Mouse (Mus musculus) CD4-positive, CD25-positive, alpha-beta regulatory T cell (primary cell): Measurements from ENCODE around the gene Vmn1r149. TPM values are rescaled to one million over a fixed set of nuclear protein-coding genes. Genes with fewer than 3 reads are reported as not detected.

Experiments used
- polyA plus RNA-seq: library from polyadenylated mRNA; unstranded; fragments of 100-300 nt; shearing (Covaris generic); gene quantifications from one replicate; pipeline ENCODE4 v1.2.1, GENCODE M21; 2017

The Vmn1r149 gene
- polyA plus RNA-seq: not detected

DNA sequence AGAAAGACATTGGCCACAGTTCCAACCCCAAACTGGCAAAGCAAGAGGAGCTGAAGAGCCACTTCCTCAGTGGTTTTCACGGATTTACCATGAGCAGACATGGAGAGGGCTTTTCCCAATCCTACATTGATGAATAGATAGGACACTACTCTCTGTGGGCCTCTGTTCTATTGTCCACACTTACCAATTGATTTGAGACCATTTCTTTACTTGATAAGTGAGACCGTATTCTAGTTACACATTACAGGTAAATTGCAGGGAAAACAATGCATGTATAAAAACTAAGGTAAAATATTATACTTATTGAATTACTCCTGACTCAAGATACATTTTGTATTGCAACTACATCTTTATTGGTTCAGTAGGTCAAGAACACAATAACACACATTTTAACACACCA lies at the start of gene Vmn1r149:
Gene Vmn1r149 (minus strand): TSS at position 101 of the 400 bp plus-strand sequence.

DNA sequence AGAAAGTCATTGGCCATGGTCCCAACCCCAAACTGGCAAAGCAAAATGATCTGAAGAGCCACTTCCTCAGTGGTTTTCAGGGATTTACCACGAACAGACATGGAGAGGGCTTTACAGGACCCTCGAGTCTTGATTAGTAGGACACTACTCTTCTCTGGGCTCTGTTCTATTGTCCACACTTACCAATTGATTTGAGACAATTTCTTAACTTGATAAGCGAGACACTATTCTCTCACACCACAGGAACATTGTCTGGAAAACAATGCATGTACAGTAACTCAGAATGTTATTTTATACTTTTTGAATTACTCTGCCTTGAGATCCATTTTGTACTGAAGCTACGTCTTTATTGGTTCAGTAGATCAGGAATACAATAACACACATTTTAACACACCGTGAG lies 25.9 kb upstream of the Vmn1r149 start, which contains the start of gene Gm10665:
Gene Gm10665 (minus strand): TSS at position 101 of the 400 bp plus-strand sequence.

DNA sequence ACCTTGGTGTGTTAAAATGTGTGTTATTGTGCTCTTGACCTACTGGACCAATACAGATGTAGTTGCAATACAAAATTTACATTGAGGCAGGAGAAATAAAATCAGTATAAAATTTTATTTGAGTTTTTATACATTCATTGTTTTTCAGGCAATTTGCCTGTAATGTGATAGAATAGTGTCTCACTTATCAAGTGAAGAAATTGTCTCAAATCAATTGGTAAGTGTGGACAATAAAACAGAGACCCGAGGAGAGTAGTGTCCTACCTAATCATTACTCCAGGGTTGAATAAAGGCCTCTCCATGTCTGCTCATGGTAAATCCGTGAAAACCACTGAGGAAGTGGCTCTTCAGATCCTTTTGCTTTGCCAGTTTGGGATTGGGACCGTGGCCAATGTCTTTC lies 24.7 kb downstream of the Vmn1r149 start, which contains the start of gene Vmn1r148:
Gene Vmn1r148 (plus strand): TSS at position 301 of the 400 bp plus-strand sequence.

Other genes with a start within 250 kb of the Vmn1r149 start
- gene Vmn1r143, start 248.9 kb downstream of the Vmn1r149 start, polyA plus RNA-seq: not detected
- gene Gm8653, start 237.0 kb downstream of the Vmn1r149 start, polyA plus RNA-seq: not detected
- not detected for gene Gm8453, start 208.7 kb downstream of the Vmn1r149 start, polyA plus RNA-seq
- not detected for gene Gm4187, start 108.5 kb downstream of the Vmn1r149 start, polyA plus RNA-seq
- not detected for gene Gm8660, start 67.2 kb downstream of the Vmn1r149 start, polyA plus RNA-seq
- gene Vmn1r148, start 24.6 kb downstream of the Vmn1r149 start, polyA plus RNA-seq: not detected
- gene Gm10665, start 25.8 kb upstream of the Vmn1r149 start, polyA plus RNA-seq: 0.19 TPM
- gene Vmn1r151, start 61.4 kb upstream of the Vmn1r149 start, polyA plus RNA-seq: not detected
- 0.26 TPM for gene Vmn1r152, start 84.7 kb upstream of the Vmn1r149 start, polyA plus RNA-seq
- not detected for gene Gm8677, start 96.7 kb upstream of the Vmn1r149 start, polyA plus RNA-seq
- not detected for gene Gm4201, start 127.1 kb upstream of the Vmn1r149 start, polyA plus RNA-seq
- not detected for gene Gm4565, start 149.9 kb upstream of the Vmn1r149 start, polyA plus RNA-seq
- gene Vmn1r155, start 219.8 kb upstream of the Vmn1r149 start, polyA plus RNA-seq: not detected